Mouse (Mus musculus) C2C12 (cell line): ENCODE data around the gene Zkscan16.

Experiments
- CEBPB ChIP-seq: IDR thresholded peaks from one replicate; pipeline ENCODE4 v1.6.1; 2011; ENCODE audit warnings: low read depth, mild to moderate bottlenecking, control low read depth, moderate library complexity
- CTCF ChIP-seq: IDR thresholded peaks from one replicate; pipeline ENCODE4 v1.5.1; 2011; ENCODE audit not compliant: control insufficient read depth, insufficient read depth, insufficient read length

GRCm38 (mm10) chr4:58935846-58936245, 7.6 kb upstream of the Zkscan16 start:
- TF ChIP-seq CTCF: no peak
- TF ChIP-seq CEBPB: no peak
